Mouse (Mus musculus): ENCODE data around the gene Nptx2.

GRCm38 (mm10) chr5:144550003-144550402 is 4.3 kb downstream of the Nptx2 start:
- TF ChIP-seq CTCF (IDR thresholded peaks at IDR 0.05 in 2 of 3, conservative IDR thresholded peaks at IDR 0.05 in 1 of 3; ENCODE audit: control insufficient read depth in 1 of 3, insufficient read depth in 1 of 3, low read depth in 2 of 3, low read length in 3 of 3, poor library complexity in 1 of 3, severe bottlenecking in 1 of 3) = no peak
- TF ChIP-seq POLR2AphosphoS2 (IDR thresholded peaks at IDR 0.05; ENCODE audit: low read length) = no peak
- no peak for TF ChIP-seq POLR2A (IDR thresholded peaks at IDR 0.05; ENCODE audit: control insufficient read depth in 1 of 2, insufficient read depth in 1 of 2, low read depth in 1 of 2, low read length in 2 of 2, poor library complexity in 1 of 2)
- TF ChIP-seq NELFE (IDR thresholded peaks at IDR 0.05; ENCODE audit: low read depth, low read length) = no peak
- TF ChIP-seq RCOR1 (IDR thresholded peaks at IDR 0.05; ENCODE audit: low read depth, low read length) = no peak

Measured in MEL (cell line).